Mouse (Mus musculus) megakaryocyte, embryonic 14.5 days (primary cell): ENCODE data around the gene Pde4d.

Source experiments
- FLI1 ChIP-seq: IDR thresholded peaks from 2 replicates; pipeline ENCODE4 v1.6.1; 2012; ENCODE audit warnings: low read length, inconsistent platforms, mixed read lengths
- GATA1 ChIP-seq: IDR thresholded peaks from 3 replicates; pipeline ENCODE4 v1.6.1; 2012; ENCODE audit warnings: mixed read lengths, low read length, inconsistent platforms, borderline replicate concordance

GRCm38 (mm10) chr13:109491829-109492228 is 1042.1 kb downstream of the Pde4d start:
- TF ChIP-seq GATA1 = no peak
- TF ChIP-seq FLI1 = no peak
